Mouse (Mus musculus): Measurements from ENCODE around the gene Mrpl4. TPM values are rescaled to one million over a fixed set of nuclear protein-coding genes. Genes with fewer than 3 reads are reported as not detected.

Mrpl4 gene
- total and polyA plus RNA-seq, 3 experiments: 42.1 to 103 (median 94.8) TPM

DNA sequence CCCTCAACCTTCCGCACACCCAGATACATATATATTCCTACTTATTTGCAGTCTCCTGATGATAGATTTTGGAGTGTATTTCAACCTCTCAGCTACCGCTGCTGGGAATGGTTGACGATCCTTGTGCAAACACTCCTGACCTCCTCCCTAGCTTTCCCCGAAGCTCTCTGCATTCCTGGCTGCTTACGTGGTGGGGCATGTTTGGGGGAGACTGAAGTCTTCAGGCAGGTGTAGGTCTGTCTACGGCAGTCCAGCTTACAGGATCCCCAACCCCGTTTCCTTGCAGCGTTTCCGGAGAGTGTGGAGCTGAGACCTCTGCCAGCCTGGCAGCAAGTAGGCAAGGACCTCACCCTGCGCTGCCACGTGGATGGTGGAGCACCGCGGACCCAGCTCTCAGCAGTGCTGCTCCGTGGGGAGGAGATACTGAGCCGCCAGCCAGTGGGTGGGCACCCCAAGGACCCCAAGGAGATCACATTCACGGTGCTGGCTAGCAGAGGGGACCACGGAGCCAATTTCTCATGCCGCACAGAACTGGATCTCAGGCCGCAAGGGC, 22.8 kb downstream of the Mrpl4 start:
- H3K27me3 ChIP-seq (replicated peaks): no peaks in the 10 kb centered on the region
- in situ Hi-C loops (cut with MboI; ENCODE audit: low pct_ligation_motif_present, low pct_unique_long_range_greater_than_20kb, low sequenced_read_pairs): loop anchor here (5.0 kb wide), 1 partner anchor 47 kb away; the partner anchor contains the start of genes Fdx1l and Gm49373
- H3K9me3 ChIP-seq (replicated peaks; ENCODE audit: low read length): no peaks in the 10 kb centered on the region
- no peak for DNase-seq (ENCODE audit: extremely low read depth)
- peaks cover 67 to 81% of the 10 kb centered on the region in 2 experiments for H3K36me3 ChIP-seq (replicated peaks in 1 of 2; ENCODE audit: control insufficient read depth in 1 of 2, insufficient read depth in 1 of 2, low read length in 1 of 2)
- H3K27ac ChIP-seq (ENCODE audit: insufficient read depth, low read depth): no peak overlapping the region
- no peak overlapping the region for H3K4me3 ChIP-seq (replicated peaks in 1 of 3; ENCODE audit: low read depth in 2 of 3, low read length in 2 of 3, poor library complexity in 1 of 3)
- no peak overlapping the region for H3K9ac ChIP-seq (ENCODE audit: insufficient read depth, low read depth)
- H3K4me1 ChIP-seq (ENCODE audit: control insufficient read depth in 1 of 2, insufficient read depth in 2 of 2): peaks cover 18 to 61% of the 10 kb centered on the region in 2 experiments
- no peak overlapping the region for H3K4me2 ChIP-seq (ENCODE audit: insufficient read depth, low read depth, poor library complexity, severe bottlenecking)
- peaks cover 48% of the 10 kb centered on the region for H3K79me2 ChIP-seq (replicated peaks; ENCODE audit: control insufficient read depth, extremely low read depth, insufficient read depth, poor library complexity, severe bottlenecking)
- TF ChIP-seq SMC3 (IDR thresholded peaks at IDR 0.05; ENCODE audit: low read depth, low read length): no peak
- dilution Hi-C loops (cut with MboI; ENCODE audit: extremely low pct_ligation_motif_present, extremely low pct_unique_long_range_greater_than_20kb, low sequenced_read_pairs): no loop called here

DNA sequence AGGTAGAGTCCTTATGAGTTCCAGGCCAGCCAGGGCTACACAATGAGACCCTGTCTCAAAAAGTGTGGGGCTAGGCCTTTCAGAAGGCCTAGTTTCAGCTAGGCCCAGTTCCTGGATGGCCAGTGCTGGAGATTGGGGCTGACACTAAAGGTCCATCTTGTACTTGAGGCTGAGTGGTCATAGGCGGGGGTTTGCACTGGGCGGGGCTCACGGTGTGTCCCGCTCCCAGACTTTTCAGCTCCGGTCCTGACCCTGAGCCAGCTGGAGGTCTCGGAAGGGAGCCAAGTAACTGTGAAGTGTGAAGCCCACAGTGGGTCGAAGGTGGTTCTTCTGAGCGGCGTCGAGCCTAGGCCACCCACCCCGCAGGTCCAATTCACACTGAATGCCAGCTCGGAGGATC, 24.3 kb downstream of the Mrpl4 start:
- in situ Hi-C loops (cut with MboI; ENCODE audit: low pct_ligation_motif_present, low pct_unique_long_range_greater_than_20kb, low sequenced_read_pairs) (loop anchor here (5.0 kb wide), 1 partner anchor 45 kb away; the partner anchor contains the start of genes Fdx1l and Gm49373), dilution Hi-C loops (cut with MboI; ENCODE audit: extremely low pct_ligation_motif_present, extremely low pct_unique_long_range_greater_than_20kb, low sequenced_read_pairs) (no loop called here)
- Histone ChIP-seq H3K27me3 (replicated peaks) (no peaks in the 10 kb centered on the region), H3K4me3 (replicated peaks in 1 of 3; ENCODE audit: low read depth in 2 of 3, low read length in 2 of 3, poor library complexity in 1 of 3) (no peak overlapping the region), H3K4me2 (ENCODE audit: insufficient read depth, low read depth, poor library complexity, severe bottlenecking) (no peak overlapping the region), H3K9me3 (replicated peaks; ENCODE audit: low read length) (no peaks in the 10 kb centered on the region), H3K36me3 (replicated peaks in 1 of 2; ENCODE audit: control insufficient read depth in 1 of 2, insufficient read depth in 1 of 2, low read length in 1 of 2) (peaks cover 53 to 66% of the 10 kb centered on the region in 2 experiments), H3K9ac (ENCODE audit: insufficient read depth, low read depth) (no peak overlapping the region), H3K27ac (ENCODE audit: insufficient read depth, low read depth) (no peak overlapping the region), H3K4me1 (ENCODE audit: control insufficient read depth in 1 of 2, insufficient read depth in 2 of 2) (peaks cover 9 to 46% of the 10 kb centered on the region in 2 experiments), H3K79me2 (replicated peaks; ENCODE audit: control insufficient read depth, extremely low read depth, insufficient read depth, poor library complexity, severe bottlenecking) (peaks cover 33% of the 10 kb centered on the region)
- TF ChIP-seq ETS1 (conservative IDR thresholded peaks at IDR 0.05; ENCODE audit: low read depth, low read length) (no peak), MEF2A (IDR thresholded peaks at IDR 0.05; ENCODE audit: borderline replicate concordance, low read depth, low read length) (no peak), MAX (IDR thresholded peaks at IDR 0.05; ENCODE audit: low read length) (no peak), USF2 (conservative IDR thresholded peaks at IDR 0.05; ENCODE audit: low read depth, low read length) (no peak), TCF12 (IDR thresholded peaks at IDR 0.05; ENCODE audit: low read depth, low read length) (no peak), GABPA (IDR thresholded peaks at IDR 0.05; ENCODE audit: insufficient replicate concordance, low read depth, low read length) (no peak), NELFE (IDR thresholded peaks at IDR 0.05; ENCODE audit: low read depth, low read length) (no peak), MAFK (IDR thresholded peaks at IDR 0.05; ENCODE audit: insufficient replicate concordance, low read length) (no peak), JUN (IDR thresholded peaks at IDR 0.05; ENCODE audit: insufficient read depth, low read depth, low read length) (no peak), TBP (conservative IDR thresholded peaks at IDR 0.05; ENCODE audit: low read depth, low read length) (no peak), BHLHE40 (IDR thresholded peaks at IDR 0.05; ENCODE audit: low read depth, low read length) (no peak), EP300 (IDR thresholded peaks at IDR 0.05; ENCODE audit: low read length) (no peak), E2F4 (IDR thresholded peaks at IDR 0.05; ENCODE audit: insufficient replicate concordance, low read depth, low read length) (no peak), SIN3A (IDR thresholded peaks at IDR 0.05; ENCODE audit: low read length) (no peak), USF1 (IDR thresholded peaks at IDR 0.05; ENCODE audit: low read depth, low read length) (no peak), JUND (conservative IDR thresholded peaks at IDR 0.05; ENCODE audit: low read depth, low read length) (no peak)
- DNase-seq (ENCODE audit: extremely low read depth): no peak
